Mouse (Mus musculus) erythroblast, embryonic 14.5 days (primary cell): ENCODE measurements around the gene Tmem100. TPM values are rescaled to one million over a fixed set of nuclear protein-coding genes. Genes with fewer than 3 reads are reported as not detected.

ENCODE experiments used
- H3K27me3 ChIP-seq: 2 replicates; pipeline ENCODE4 v1.6.1; 2012; ENCODE audit warnings: inconsistent platforms; ENCODE audit not compliant: control insufficient read depth
- H3K36me3 ChIP-seq: 2 replicates; pipeline ENCODE4 v1.6.1; 2012; ENCODE audit warnings: mild to moderate bottlenecking, inconsistent platforms; ENCODE audit not compliant: control insufficient read depth
- H3K4me1 ChIP-seq: 2 replicates; pipeline ENCODE4 v1.6.1; 2012; ENCODE audit warnings: inconsistent platforms; ENCODE audit not compliant: control insufficient read depth
- H3K4me3 ChIP-seq: replicated peaks from 2 replicates; pipeline ENCODE3; 2012; ENCODE audit warnings: moderate library complexity, mild to moderate bottlenecking, inconsistent platforms
- H3K9me3 ChIP-seq: 2 replicates; pipeline ENCODE4 v1.6.1; 2012; ENCODE audit warnings: low read length, inconsistent platforms, mixed read lengths; ENCODE audit not compliant: control insufficient read depth
- GATA1 ChIP-seq: IDR thresholded peaks from 2 replicates; pipeline ENCODE4 v1.6.1; 2012; ENCODE audit warnings: low read length, inconsistent platforms, mixed read lengths
- TAL1 ChIP-seq: IDR thresholded peaks from 3 replicates; pipeline ENCODE4 v1.6.1; 2012; ENCODE audit warnings: low read length, inconsistent platforms, mixed read lengths
- polyA plus RNA-seq: library from polyadenylated mRNA; stranded (reverse); fragments of >175 nt; gene quantifications from 2 replicates; pipeline ENCODE4 v1.2.3, GENCODE M21; 2012

Gene Tmem100
- polyA plus RNA-seq, 1 experiment: not detected

GRCm38 (mm10) chr11:90046211-90046610, 16.1 kb downstream of the Tmem100 start:
- TF ChIP-seq GATA1 (no peak), TAL1 (no peak)
- Histone ChIP-seq H3K4me3 (no peak overlapping the region), H3K9me3 (no peaks in the 10 kb centered on the region), H3K36me3 (no peaks in the 10 kb centered on the region), H3K4me1 (no peaks in the 10 kb centered on the region), H3K27me3 (no peaks in the 10 kb centered on the region)

GRCm38 (mm10) chr11:90047271-90047670, 17.1 kb downstream of the Tmem100 start:
- TF ChIP-seq TAL1 (no peak), GATA1 (no peak)
- H3K4me1 ChIP-seq: no peaks in the 10 kb centered on the region
- no peaks in the 10 kb centered on the region for H3K27me3 ChIP-seq
- no peaks in the 10 kb centered on the region for H3K36me3 ChIP-seq
- no peaks in the 10 kb centered on the region for H3K9me3 ChIP-seq
- H3K4me3 ChIP-seq: no peak overlapping the region

- Histone ChIP-seq H3K9me3 (no peaks in the 10 kb centered on the region), H3K4me3 (no peak overlapping the region), H3K27me3 (no peaks in the 10 kb centered on the region), H3K36me3 (no peaks in the 10 kb centered on the region), H3K4me1 (no peaks in the 10 kb centered on the region)
- no peak for TF ChIP-seq TAL1
- no peak for TF ChIP-seq GATA1
These were observed 19.9 kb downstream of the Tmem100 start for GRCm38 (mm10) chr11:90050016-90050415.

- Histone ChIP-seq H3K4me3 (no peak overlapping the region), H3K4me1 (no peaks in the 10 kb centered on the region)
- TF ChIP-seq GATA1: no peak
- TF ChIP-seq TAL1: no peak
These were observed 22.6 kb downstream of the Tmem100 start for GRCm38 (mm10) chr11:90052785-90053184.

GRCm38 (mm10) chr11:90053820-90054219, 23.7 kb downstream of the Tmem100 start:
- TF ChIP-seq TAL1: no peak
- TF ChIP-seq GATA1: no peak
- H3K36me3 ChIP-seq: no peaks in the 10 kb centered on the region
- H3K4me1 ChIP-seq: no peaks in the 10 kb centered on the region
- H3K4me3 ChIP-seq: no peak overlapping the region
- no peaks in the 10 kb centered on the region for H3K9me3 ChIP-seq
- no peaks in the 10 kb centered on the region for H3K27me3 ChIP-seq

More at GRCm38 (mm10) chr11:90052785-90053184, 22.6 kb downstream of the Tmem100 start:
- no peaks in the 10 kb centered on the region for H3K27me3 ChIP-seq
- H3K9me3 ChIP-seq: no peaks in the 10 kb centered on the region
- H3K36me3 ChIP-seq: no peaks in the 10 kb centered on the region

- Histone ChIP-seq H3K4me3 (no peak overlapping the region), H3K27me3 (no peaks in the 10 kb centered on the region), H3K4me1 (no peaks in the 10 kb centered on the region), H3K9me3 (peaks cover 3% of the 10 kb centered on the region; the same call in 1 of the 2 replicates), H3K36me3 (no peaks in the 10 kb centered on the region)
- TF ChIP-seq GATA1 (no peak), TAL1 (no peak)
These were observed 24.3 kb downstream of the Tmem100 start for GRCm38 (mm10) chr11:90054401-90054800.

- Histone ChIP-seq H3K9me3 (peaks cover 3% of the 10 kb centered on the region; the same call in 1 of the 2 replicates), H3K36me3 (no peaks in the 10 kb centered on the region), H3K4me1 (no peaks in the 10 kb centered on the region), H3K4me3 (no peak overlapping the region), H3K27me3 (no peaks in the 10 kb centered on the region)
- TF ChIP-seq GATA1: no peak
- no peak for TF ChIP-seq TAL1
These were observed 26.9 kb downstream of the Tmem100 start for GRCm38 (mm10) chr11:90057070-90057469.

GRCm38 (mm10) chr11:90059241-90059640, 29.1 kb downstream of the Tmem100 start:
- no peaks in the 10 kb centered on the region for H3K27me3 ChIP-seq
- H3K4me3 ChIP-seq: no peak overlapping the region
- H3K9me3 ChIP-seq: peaks cover 3% of the 10 kb centered on the region; the same call in 1 of the 2 replicates
- H3K4me1 ChIP-seq: no peaks in the 10 kb centered on the region
- no peaks in the 10 kb centered on the region for H3K36me3 ChIP-seq
- TF ChIP-seq TAL1 (no peak), GATA1 (no peak)

- Histone ChIP-seq H3K36me3 (no peaks in the 10 kb centered on the region), H3K4me1 (no peaks in the 10 kb centered on the region), H3K27me3 (no peaks in the 10 kb centered on the region), H3K4me3 (no peak overlapping the region), H3K9me3 (peaks cover 3% of the 10 kb centered on the region; the same call in 1 of the 2 replicates)
- TF ChIP-seq TAL1 (no peak), GATA1 (no peak)
These were observed 32.5 kb downstream of the Tmem100 start for GRCm38 (mm10) chr11:90062657-90063056.
